Mouse (Mus musculus): ENCODE measurements at regions not wholly inside any gene's neighbourhood (a gene's known extent, or its start where the extent isn't known, plus 50 kb on each side); places are given as distances from the start of the nearest gene placed in this dataset.
A peak's percentile ranks its signal among the peaks of the same experiment; 100 is the strongest.

GRCm38 (mm10) chr14:120560416-120560815 lies 82.2 kb downstream of the Rap2a start:
- no peak for DNase-seq

- no peak for DNase-seq
These were observed 82.7 kb downstream of the Rap2a start for GRCm38 (mm10) chr14:120560987-120561386.

GRCm38 (mm10) chr14:120566945-120567344 lies 88.7 kb downstream of the Rap2a start:
- DNase-seq, result no peak

GRCm38 (mm10) chr14:120568054-120568453 lies 89.8 kb downstream of the Rap2a start:
- DNase-seq, result no peak

GRCm38 (mm10) chr14:120572238-120572637 lies 94.0 kb downstream of the Rap2a start:
- no peak for DNase-seq

- no peak for DNase-seq
These were observed 97.0 kb downstream of the Rap2a start for GRCm38 (mm10) chr14:120575202-120575601.

GRCm38 (mm10) chr14:120578352-120579080 lies 100.3 kb downstream of the Rap2a start:
- DNase-seq, result no peak

GRCm38 (mm10) chr14:120583807-120584206 lies 105.6 kb downstream of the Rap2a start:
- DNase-seq, result no peak

- no peak for DNase-seq
These were observed 113.9 kb downstream of the Rap2a start for GRCm38 (mm10) chr14:120592191-120592590.

GRCm38 (mm10) chr14:120600414-120600935 lies 122.2 kb downstream of the Rap2a start:
- DNase-seq, result no peak

- DNase-seq, result no peak
These were observed 123.3 kb downstream of the Rap2a start for GRCm38 (mm10) chr14:120601510-120601909.

GRCm38 (mm10) chr14:120603849-120604492 lies 125.7 kb downstream of the Rap2a start:
- DNase-seq, result no peak

- no peak for DNase-seq
These were observed 129.6 kb downstream of the Rap2a start for GRCm38 (mm10) chr14:120607801-120608200.

- no peak for DNase-seq
These were observed 133.1 kb downstream of the Rap2a start for GRCm38 (mm10) chr14:120611311-120611710.

GRCm38 (mm10) chr14:120626223-120626935 lies 148.1 kb downstream of the Rap2a start:
- DNase-seq, result peak; percentile 49 to 71

- DNase-seq, result no peak
These were observed 148.7 kb downstream of the Rap2a start for GRCm38 (mm10) chr14:120626936-120627277.

GRCm38 (mm10) chr14:120632771-120633170 lies 154.5 kb downstream of the Rap2a start:
- DNase-seq, result no peak

- no peak for DNase-seq
These were observed 158.6 kb downstream of the Rap2a start for GRCm38 (mm10) chr14:120636726-120637400.

GRCm38 (mm10) chr14:120637486-120638125 lies 159.4 kb downstream of the Rap2a start:
- DNase-seq, result no peak

- no peak for DNase-seq
These were observed 164.3 kb downstream of the Rap2a start for GRCm38 (mm10) chr14:120642591-120642990.

- DNase-seq, result no peak
These were observed 173.8 kb downstream of the Rap2a start for GRCm38 (mm10) chr14:120652034-120652433.

GRCm38 (mm10) chr14:120660321-120660781 lies 182.1 kb downstream of the Rap2a start:
- DNase-seq, result peak; percentile 67 to 75
